Mouse (Mus musculus) cortical plate, adult 2 months (tissue): ENCODE results near the gene Stx12. TPM values are rescaled to one million over a fixed set of nuclear protein-coding genes. Genes with fewer than 3 reads are reported as not detected.
"Not testable (repeated sequence)": the region's sequence is repeated elsewhere in the genome, so short reads cannot be mapped to it uniquely, and the experiment has no call there.

Experiments used
- H3K27ac ChIP-seq: fragments of 200-500 bp; 2 replicates; pipeline ENCODE4 v1.5.1; 2012; ENCODE audit warnings: low read length, control low read depth, inconsistent platforms; ENCODE audit not compliant: insufficient read depth
- H3K4me1 ChIP-seq: fragments of 200-500 bp; 2 replicates; pipeline ENCODE4 v1.6.1; 2011; ENCODE audit warnings: low read length; ENCODE audit not compliant: control insufficient read depth, insufficient read depth
- H3K4me3 ChIP-seq: fragments of 200-500 bp; 2 replicates; pipeline ENCODE4 v1.5.1; 2011; ENCODE audit warnings: mild to moderate bottlenecking, low read length, control low read depth; ENCODE audit not compliant: insufficient read depth
- CTCF ChIP-seq: fragments of 200-500 bp; IDR thresholded peaks from 2 replicates; pipeline ENCODE4 v1.5.1; 2011; ENCODE audit warnings: mild to moderate bottlenecking, control low read depth, low read length; ENCODE audit not compliant: insufficient read depth; ENCODE audit errors: extremely low read depth
- POLR2A ChIP-seq: fragments of 200-500 bp; IDR thresholded peaks from 2 replicates; pipeline ENCODE4 v1.6.1; 2011; ENCODE audit warnings: mild to moderate bottlenecking, low read length, control low read depth; ENCODE audit not compliant: insufficient read depth; ENCODE audit errors: extremely low read depth
- polyA plus RNA-seq: library from polyadenylated mRNA; depleted of rRNA; stranded (reverse); fragments of >200 nt; gene quantifications from 2 replicates; pipeline ENCODE4 v1.2.3, GENCODE M21; 2012; rRNA removed

Gene Stx12
- polyA plus RNA-seq, result 92.3 and 96.3 TPM in 2 replicates

GRCm38 (mm10) chr4:132884064-132884843, at the start of gene Stx12:
Gene Stx12 (minus strand): TSS chr4:132884509.
- TF ChIP-seq CTCF (no peak), POLR2A (peak; percentile 89)
- Histone ChIP-seq H3K4me3 (peak within 1 kb of the TSS; percentile 94), H3K27ac (peak within 1 kb of the TSS; percentile 70), H3K4me1 (peaks cover 7% of the 10 kb centered on the region)

- H3K4me1 ChIP-seq, result no peaks in the 10 kb centered on the region; the same call in 1 of the 2 replicates
- no peak overlapping the region for H3K4me3 ChIP-seq
- TF ChIP-seq CTCF, result no peak
- TF ChIP-seq POLR2A, result no peak
- 0 out of 2 replicates have a peak overlapping the region, but pooled peaks have one; percentile 63 for H3K27ac ChIP-seq
These were observed 48.6 kb upstream of the Stx12 start for GRCm38 (mm10) chr4:132932752-132933404.

GRCm38 (mm10) chr4:132930784-132931183, 46.5 kb upstream of the Stx12 start:
- no peaks in the 10 kb centered on the region; the same call in 1 of the 2 replicates for H3K4me1 ChIP-seq
- no peak overlapping the region for H3K27ac ChIP-seq
- H3K4me3 ChIP-seq, result no peak overlapping the region
- no peak for TF ChIP-seq POLR2A
- peak; percentile 60 for TF ChIP-seq CTCF

- H3K27ac ChIP-seq, H3K4me3 ChIP-seq, H3K4me1 ChIP-seq: not testable (repeated sequence)
These were observed 42.2 kb upstream of the Stx12 start for GRCm38 (mm10) chr4:132926520-132926919.

DNA sequence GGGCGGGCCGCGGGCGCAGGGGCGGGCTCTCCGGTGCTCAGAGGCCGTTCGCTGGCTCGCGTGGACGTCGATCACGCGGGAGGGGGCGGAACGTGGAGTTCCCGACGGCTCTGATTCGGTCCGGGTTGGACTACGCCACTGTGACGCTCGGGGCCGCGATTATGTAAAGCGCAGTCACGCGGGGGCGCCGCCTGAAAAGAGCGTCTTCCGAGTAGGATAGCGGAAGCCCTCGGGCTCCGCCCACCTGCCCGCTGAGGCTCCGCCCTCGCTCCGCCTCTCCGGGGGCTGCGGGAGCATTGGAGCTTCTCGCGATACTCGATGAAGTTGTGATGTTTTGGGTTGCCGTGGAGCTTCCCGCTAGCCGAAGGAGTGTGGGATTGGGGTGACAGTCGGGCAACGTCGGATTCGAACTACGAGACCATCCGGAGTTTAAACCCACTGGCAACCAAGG, 38.3 kb upstream of the Stx12 start, which contains the start of gene Fam76a:
Fam76a (minus strand) TSS at position 1 of the 451 bp plus-strand sequence.
- TF ChIP-seq POLR2A (peak; percentile 92), CTCF (no peak)
- Histone ChIP-seq H3K4me1 (peaks cover 1% of the 10 kb centered on the region; the same call in 1 of the 2 replicates), H3K27ac (peak within 1 kb of the TSS; percentile 97), H3K4me3 (peak within 1 kb of the TSS; percentile 95)

DNA sequence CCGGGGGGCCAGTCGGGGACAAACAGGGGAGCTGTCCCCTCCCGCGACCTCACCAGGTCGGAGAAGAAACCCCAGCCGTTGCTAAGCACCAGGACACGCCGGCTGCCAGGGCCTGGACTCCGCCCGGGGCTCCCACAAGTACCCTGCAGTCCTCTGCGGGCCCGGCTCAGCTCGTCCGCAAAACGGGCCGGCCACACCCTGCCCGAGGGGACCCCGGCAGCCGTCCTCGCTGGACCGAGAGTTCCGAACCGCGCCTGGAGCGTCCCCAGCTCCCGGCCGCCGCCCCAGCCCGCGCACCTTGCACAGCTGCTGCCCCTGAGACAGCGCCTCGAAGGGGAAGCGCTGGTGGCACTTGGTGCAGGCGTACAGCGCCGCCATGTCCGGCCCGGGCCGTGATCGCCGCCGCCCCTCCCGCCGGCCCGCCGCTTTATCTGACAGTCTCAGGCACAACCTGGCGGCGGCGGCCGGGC, 37.8 kb upstream of the Stx12 start:
- H3K27ac ChIP-seq, result peak overlapping the region; percentile 97
- H3K4me1 ChIP-seq, result peaks cover 1% of the 10 kb centered on the region; the same call in 1 of the 2 replicates
- H3K4me3 ChIP-seq, result peak overlapping the region; percentile 95
- no peak for TF ChIP-seq CTCF
- 0 out of 2 replicates have a peak, but pooled peaks have one; percentile 33 for TF ChIP-seq POLR2A

- Histone ChIP-seq H3K4me3 (peak overlapping the region; percentile 95), H3K27ac (no peak overlapping the region), H3K4me1 (peaks cover 1% of the 10 kb centered on the region; the same call in 1 of the 2 replicates)
- TF ChIP-seq CTCF (no peak), POLR2A (no peak)
These were observed 37.2 kb upstream of the Stx12 start for GRCm38 (mm10) chr4:132921488-132921887.

GRCm38 (mm10) chr4:132920171-132920570, 35.9 kb upstream of the Stx12 start:
- no peak for TF ChIP-seq POLR2A
- no peak for TF ChIP-seq CTCF
- peaks cover 1% of the 10 kb centered on the region; the same call in 1 of the 2 replicates for H3K4me1 ChIP-seq
- H3K4me3 ChIP-seq, result no peak overlapping the region
- no peak overlapping the region for H3K27ac ChIP-seq

DNA sequence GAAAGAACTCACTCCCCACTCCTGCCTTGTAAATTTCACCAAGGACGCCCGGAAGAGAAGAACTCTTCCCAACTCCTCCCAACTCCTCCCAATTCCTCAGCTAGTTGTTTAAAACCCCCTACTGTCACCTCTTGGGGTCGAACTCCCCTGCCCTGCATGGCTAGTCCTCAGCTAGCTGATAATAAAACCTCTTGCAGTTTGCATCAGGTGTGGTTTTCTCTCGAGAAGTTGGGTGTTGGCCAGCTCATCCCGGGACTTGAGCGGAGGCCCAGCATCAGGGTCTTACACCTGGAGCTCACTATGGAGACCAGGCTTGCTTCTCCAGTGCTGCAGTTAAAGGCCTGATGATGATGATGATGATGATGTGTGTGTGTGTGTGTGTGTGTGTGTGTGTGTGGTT, 34.2 kb upstream of the Stx12 start:
- H3K4me1 ChIP-seq, H3K27ac ChIP-seq, H3K4me3 ChIP-seq: not testable (repeated sequence)

DNA sequence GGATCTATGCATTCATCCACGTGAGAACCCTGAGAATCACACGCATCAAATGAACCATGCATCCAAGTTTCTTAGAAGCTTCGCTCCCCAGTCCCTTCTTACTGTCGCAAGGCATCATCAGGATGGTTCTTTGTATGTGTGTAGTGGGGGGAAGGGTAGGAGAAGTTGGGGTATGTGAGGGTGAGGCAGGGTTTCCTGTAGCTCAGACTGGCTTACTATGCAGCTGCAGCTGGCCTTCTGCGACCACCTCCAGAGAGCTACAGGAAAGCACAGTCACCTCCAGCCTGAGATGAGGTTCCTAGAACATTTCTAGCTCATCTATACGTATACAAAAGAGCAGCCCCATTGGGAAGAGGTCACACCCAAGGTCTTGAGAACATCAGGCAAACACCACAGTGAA, 27.8 kb upstream of the Stx12 start:
- H3K4me3 ChIP-seq, result no peak overlapping the region

More for the DNA sequence above, 27.8 kb upstream of the Stx12 start:
- H3K4me1 ChIP-seq, result no peaks in the 10 kb centered on the region
- no peak overlapping the region for H3K27ac ChIP-seq
- TF ChIP-seq CTCF (no peak), POLR2A (no peak)
